Mouse (Mus musculus): Measurements from ENCODE around the gene Vgll3. TPM values are rescaled to one million over a fixed set of nuclear protein-coding genes. Genes with fewer than 3 reads are reported as not detected.

Gene Vgll3
- polyA plus RNA-seq, 1 experiment from 2014 or later, result 9.0 TPM

- Histone ChIP-seq H3K9ac (no peak overlapping the region), H3K4me1 (replicated peaks) (no peaks in the 10 kb centered on the region), H3K36me3 (no peaks in the 10 kb centered on the region), H3K27me3 (no peaks in the 10 kb centered on the region), H3K4me2 (no peak overlapping the region), H3K9me3 (no peaks in the 10 kb centered on the region), H3K27ac (no peak overlapping the region), H3K4me3 (no peak overlapping the region)
- WGBS, result 82% methylated on average over 2 of the region's 2 CpGs
- no peak for ATAC-seq (ENCODE audit: low FRiP score)
Measured at GRCm38 (mm10) chr16:65868933-65869332, 53.9 kb downstream of the Vgll3 start.

DNA sequence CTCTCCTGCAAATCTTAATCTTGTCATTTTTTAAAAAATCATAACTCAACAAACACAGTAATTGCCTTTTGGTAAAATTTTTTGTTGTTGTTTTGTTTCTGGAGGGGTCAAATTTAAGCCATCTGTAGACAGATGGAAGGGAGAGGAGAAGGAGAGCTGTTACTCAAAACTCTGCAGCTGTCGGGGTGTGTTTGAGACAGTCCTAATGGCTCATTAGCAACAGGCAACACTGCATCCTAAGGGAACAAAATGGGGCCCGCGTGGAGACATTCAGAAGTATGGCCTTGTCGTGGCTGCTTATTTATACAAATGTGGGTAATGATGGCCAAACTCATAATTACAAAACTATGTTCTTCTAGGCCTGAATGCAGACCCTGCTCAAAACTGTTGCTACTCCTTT, 73.9 kb downstream of the Vgll3 start:
- Histone ChIP-seq H3K36me3 (no peaks in the 10 kb centered on the region), H3K4me1 (replicated peaks) (no peaks in the 10 kb centered on the region), H3K9me3 (no peaks in the 10 kb centered on the region), H3K27ac (no peak overlapping the region), H3K27me3 (no peaks in the 10 kb centered on the region), H3K4me3 (no peak overlapping the region), H3K9ac (no peak overlapping the region), H3K4me2 (no peak overlapping the region)
- no peak for ATAC-seq (ENCODE audit: low FRiP score)
- WGBS, result 85% methylated on average over 4 of the region's 4 CpGs
